Mouse (Mus musculus): ENCODE results near the gene Prepl.
A peak's percentile ranks its signal among the peaks of the same experiment; 100 is the strongest.

Prepl gene

GRCm38 (mm10) chr17:85070658-85071057, 19.4 kb downstream of the Prepl start:
- DNase-seq: peak; percentile 1

GRCm38 (mm10) chr17:85067331-85067730, 22.7 kb downstream of the Prepl start:
- DNase-seq: peak; percentile 25

- DNase-seq: no peak
Measured at GRCm38 (mm10) chr17:85063560-85063959, 26.5 kb downstream of the Prepl start.

- DNase-seq: no peak
Measured at GRCm38 (mm10) chr17:85059136-85059535, 30.9 kb downstream of the Prepl start.

GRCm38 (mm10) chr17:85058276-85058675, 31.8 kb downstream of the Prepl start:
- no peak for DNase-seq

GRCm38 (mm10) chr17:85048379-85048778, 41.7 kb downstream of the Prepl start:
- no peak for DNase-seq

GRCm38 (mm10) chr17:85045160-85045559, 44.9 kb downstream of the Prepl start:
- DNase-seq: no peak

- no peak for DNase-seq
Measured at GRCm38 (mm10) chr17:85044466-85044865, 45.6 kb downstream of the Prepl start.

GRCm38 (mm10) chr17:85043404-85043816, 46.6 kb downstream of the Prepl start:
- DNase-seq: no peak

- DNase-seq: no peak
Measured at GRCm38 (mm10) chr17:85042419-85042818, 47.6 kb downstream of the Prepl start.

- DNase-seq: no peak
Measured at GRCm38 (mm10) chr17:85040913-85041312, 49.1 kb downstream of the Prepl start.

GRCm38 (mm10) chr17:85038761-85039160, 51.3 kb downstream of the Prepl start:
- no peak for DNase-seq

- DNase-seq: no peak
Measured at GRCm38 (mm10) chr17:85038311-85038710, 51.7 kb downstream of the Prepl start.

- DNase-seq: no peak
Measured at GRCm38 (mm10) chr17:85037855-85038254, 52.2 kb downstream of the Prepl start.

- DNase-seq: no peak
Measured at GRCm38 (mm10) chr17:85034068-85034467, 56.0 kb downstream of the Prepl start.

GRCm38 (mm10) chr17:85033087-85033486, 57.0 kb downstream of the Prepl start:
- no peak for DNase-seq

GRCm38 (mm10) chr17:85030651-85031050, 59.4 kb downstream of the Prepl start:
- DNase-seq: no peak

- DNase-seq: no peak
Measured at GRCm38 (mm10) chr17:85028797-85029196, 61.2 kb downstream of the Prepl start.

GRCm38 (mm10) chr17:85028093-85028739, 61.8 kb downstream of the Prepl start, which contains the start of gene Slc3a1:
Gene Slc3a1 (plus strand): TSS chr17:85028376.
- no peak for DNase-seq

GRCm38 (mm10) chr17:85027247-85027646, 62.8 kb downstream of the Prepl start:
- DNase-seq: no peak

- DNase-seq: no peak
Measured at GRCm38 (mm10) chr17:85026436-85026835, 63.6 kb downstream of the Prepl start.

- DNase-seq: no peak
Measured at GRCm38 (mm10) chr17:85025151-85025550, 64.9 kb downstream of the Prepl start.

GRCm38 (mm10) chr17:85024237-85024636, 65.8 kb downstream of the Prepl start:
- no peak for DNase-seq

- peak; percentile 65 for DNase-seq
Measured at GRCm38 (mm10) chr17:85023247-85024167, 66.5 kb downstream of the Prepl start.
